Mouse (Mus musculus) liver, postnatal 0 days (tissue): Measurements from ENCODE around the gene Rnf6.
A peak's percentile ranks its signal among the peaks of the same experiment; 100 is the strongest.
"Not testable (repeated sequence)": the region's sequence is repeated elsewhere in the genome, so short reads cannot be mapped to it uniquely, and the experiment has no call there.

Experiments used
- CTCF ChIP-seq: sonication (generic); IDR thresholded peaks from 2 replicates; pipeline ENCODE4 v1.5.1; 2016; ENCODE audit warnings: antibody characterized with exemption, low read depth
- EP300 ChIP-seq: IDR thresholded peaks from 2 replicates; pipeline ENCODE4 v1.6.1; 2016; ENCODE audit warnings: antibody characterized with exemption, low read depth, mild to moderate bottlenecking

DNA sequence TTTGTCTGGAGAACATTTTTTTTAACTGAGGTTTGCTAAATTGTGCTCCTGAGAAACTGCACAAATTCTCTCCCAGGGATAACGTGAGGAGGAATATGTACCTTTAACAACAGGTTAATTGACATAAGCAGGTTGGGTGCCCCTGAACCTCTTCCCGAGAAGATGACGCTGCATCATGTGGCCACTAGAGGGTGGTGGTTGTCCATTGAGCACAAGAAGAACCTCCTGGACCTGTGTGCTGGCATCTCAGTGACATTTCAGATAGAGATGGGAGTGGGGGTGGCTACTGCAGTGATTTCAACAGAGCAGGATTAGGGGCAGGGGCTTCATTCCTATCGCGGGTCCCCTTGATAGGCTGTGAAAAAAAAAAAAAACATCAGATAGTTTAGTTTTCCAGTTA lies 33.9 kb downstream of the Rnf6 start:
- TF ChIP-seq CTCF = peak; percentile 85
- TF ChIP-seq EP300 = not testable (repeated sequence)
